Mouse (Mus musculus): Measurements from ENCODE around the gene Gnat1. TPM values are rescaled to one million over a fixed set of nuclear protein-coding genes. Genes with fewer than 3 reads are reported as not detected.

The Gnat1 gene
- polyA plus RNA-seq (2015; fragmentation: Nextera tagmentation; extraction: Ambion mirVana) = 2.8 TPM in 2 replicates

DNA sequence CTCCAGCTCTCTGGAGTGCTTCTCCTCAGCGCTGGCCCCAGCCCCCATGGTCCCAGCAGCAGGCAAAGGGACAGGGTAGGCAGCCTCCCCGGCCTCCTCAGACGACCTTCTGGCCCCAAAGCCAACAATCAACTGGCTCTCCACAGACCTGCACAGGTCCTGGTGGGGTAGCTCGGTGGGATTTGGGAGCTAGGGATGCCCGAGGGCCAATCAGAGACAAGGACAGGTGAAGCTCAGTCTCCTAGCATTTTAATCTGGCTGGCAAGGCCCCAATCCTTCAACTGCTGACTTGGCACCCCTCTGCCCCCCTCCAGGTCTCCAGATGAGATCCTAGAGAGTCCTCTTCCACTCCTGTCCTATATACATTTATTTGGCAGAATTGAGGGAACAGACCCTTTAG is at the start of gene Gnat1:
Gnat1 (minus strand) TSS at position 212 of the 400 bp plus-strand sequence.
- 46% methylated on average over 5 of the region's 5 CpGs for WGBS

DNA sequence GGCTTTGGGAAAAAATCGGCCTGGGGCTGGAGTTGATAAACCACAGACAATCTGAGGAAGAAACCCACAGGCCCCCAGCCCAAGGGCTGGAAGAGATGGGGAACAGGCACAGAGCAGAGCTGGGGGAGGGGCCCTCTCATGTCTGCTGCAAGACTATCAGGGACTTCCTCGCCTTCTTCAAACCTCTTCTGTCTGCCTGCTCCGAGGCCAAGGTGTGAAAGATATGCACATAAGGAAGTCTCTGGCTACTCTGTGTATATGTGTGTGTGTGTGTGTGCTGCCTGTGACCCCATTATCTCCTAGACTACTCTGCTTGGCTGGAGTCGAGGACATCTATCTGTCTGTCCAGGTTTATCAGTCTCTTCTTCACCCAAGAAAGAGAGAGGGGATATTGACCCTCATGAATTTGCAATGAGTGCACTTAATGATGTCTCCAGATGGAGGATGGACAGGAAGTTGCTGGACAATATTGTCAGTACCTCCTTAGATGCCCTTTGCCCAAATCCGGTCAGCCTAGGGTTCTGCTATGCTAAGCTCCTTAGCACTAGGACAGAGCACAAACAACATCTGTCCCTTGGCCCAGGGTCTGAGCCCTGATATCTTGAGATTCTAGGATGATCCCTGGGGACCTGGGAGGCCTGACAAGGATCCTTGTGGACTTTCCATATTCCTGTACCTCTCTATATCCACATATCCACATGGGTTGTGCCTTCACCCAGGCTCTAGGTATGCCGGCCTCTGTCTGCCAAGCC is 49.6 kb upstream of the Gnat1 start:
- Histone ChIP-seq H3K27ac (no peak overlapping the region), H3K9me3 (no peaks in the 10 kb centered on the region), H3K9ac (no peak overlapping the region), H3K36me3 (no peaks in the 10 kb centered on the region), H3K4me1 (peaks cover 58% of the 10 kb centered on the region), H3K4me3 (no peak overlapping the region), H3K27me3 (no peaks in the 10 kb centered on the region), H3K4me2 (no peak overlapping the region)
- no peak for ATAC-seq (ENCODE audit: insufficient number of reproducible peaks, low FRiP score, low TSS enrichment, low read depth)
- WGBS = 63% methylated on average over 6 of the region's 6 CpGs

More for the DNA sequence above, at the start of gene Gnat1:
- Histone ChIP-seq H3K36me3 (peaks cover 29% of the 10 kb centered on the region), H3K27ac (no peak within 1 kb of the TSS), H3K9ac (no peak within 1 kb of the TSS), H3K4me3 (no peak within 1 kb of the TSS), H3K27me3 (peaks cover 30% of the 10 kb centered on the region), H3K9me3 (no peaks in the 10 kb centered on the region), H3K4me2 (no peak within 1 kb of the TSS), H3K4me1 (peaks cover 22% of the 10 kb centered on the region)
- ATAC-seq (ENCODE audit: insufficient number of reproducible peaks, low FRiP score, low TSS enrichment, low read depth) = no peak

DNA sequence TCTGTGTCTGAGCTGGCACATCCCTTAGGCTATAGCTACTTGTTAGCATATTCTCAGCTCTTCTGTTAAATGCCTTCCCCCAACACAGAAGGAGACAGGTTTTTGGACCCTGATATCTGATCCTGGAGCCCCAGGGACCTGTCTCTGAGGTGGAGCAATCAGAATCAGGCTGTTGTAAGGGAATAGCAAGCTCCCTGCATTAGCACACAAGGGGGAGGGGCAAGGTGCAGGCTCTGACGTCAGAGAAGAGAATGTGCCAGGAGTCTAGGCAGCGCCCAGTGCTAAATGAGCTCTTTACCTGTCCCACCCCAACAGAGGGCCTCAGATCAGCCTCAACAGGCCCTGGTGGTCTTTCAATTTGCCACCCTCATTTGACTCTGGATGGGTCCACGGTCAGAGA is 47.5 kb upstream of the Gnat1 start:
- H3K27me3 ChIP-seq = no peaks in the 10 kb centered on the region
- 28% methylated on average over 3 of the region's 3 CpGs for WGBS
- H3K36me3 ChIP-seq = no peaks in the 10 kb centered on the region
- H3K9ac ChIP-seq = no peak overlapping the region
- ATAC-seq (ENCODE audit: insufficient number of reproducible peaks, low FRiP score, low TSS enrichment, low read depth) = no peak
- H3K4me3 ChIP-seq = no peak overlapping the region
- no peak overlapping the region for H3K4me2 ChIP-seq
- H3K9me3 ChIP-seq = no peaks in the 10 kb centered on the region
- H3K4me1 ChIP-seq = peaks cover 76% of the 10 kb centered on the region
- H3K27ac ChIP-seq = peak overlapping the region; percentile 17

DNA sequence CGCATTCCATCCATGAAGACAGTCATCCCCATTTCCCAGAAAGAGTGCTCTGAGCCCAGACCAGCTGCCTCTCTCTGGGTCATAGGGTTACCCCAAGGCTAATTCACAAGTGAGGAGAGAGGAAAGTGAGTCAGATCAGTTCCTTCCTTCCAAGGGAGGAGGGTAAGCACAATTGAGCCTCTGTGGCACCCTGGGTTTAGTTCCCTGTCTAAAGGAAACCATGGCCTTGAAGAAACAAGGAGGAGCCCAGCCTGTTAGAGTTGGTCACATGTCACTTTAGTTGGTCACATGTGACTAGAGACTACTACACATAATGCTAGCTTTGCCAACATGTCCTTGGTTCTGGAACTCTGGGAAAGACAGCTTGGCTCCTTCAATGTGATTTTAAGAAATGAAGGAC is 45.3 kb upstream of the Gnat1 start:
- Histone ChIP-seq H3K4me2 (no peak overlapping the region), H3K9me3 (no peaks in the 10 kb centered on the region), H3K27ac (peak overlapping the region; percentile 75), H3K36me3 (no peaks in the 10 kb centered on the region), H3K4me3 (no peak overlapping the region), H3K27me3 (no peaks in the 10 kb centered on the region), H3K4me1 (peaks cover 79% of the 10 kb centered on the region), H3K9ac (no peak overlapping the region)
- WGBS = 82% methylated on average over 1 of the region's 1 CpGs
- ATAC-seq (ENCODE audit: insufficient number of reproducible peaks, low FRiP score, low TSS enrichment, low read depth) = no peak

DNA sequence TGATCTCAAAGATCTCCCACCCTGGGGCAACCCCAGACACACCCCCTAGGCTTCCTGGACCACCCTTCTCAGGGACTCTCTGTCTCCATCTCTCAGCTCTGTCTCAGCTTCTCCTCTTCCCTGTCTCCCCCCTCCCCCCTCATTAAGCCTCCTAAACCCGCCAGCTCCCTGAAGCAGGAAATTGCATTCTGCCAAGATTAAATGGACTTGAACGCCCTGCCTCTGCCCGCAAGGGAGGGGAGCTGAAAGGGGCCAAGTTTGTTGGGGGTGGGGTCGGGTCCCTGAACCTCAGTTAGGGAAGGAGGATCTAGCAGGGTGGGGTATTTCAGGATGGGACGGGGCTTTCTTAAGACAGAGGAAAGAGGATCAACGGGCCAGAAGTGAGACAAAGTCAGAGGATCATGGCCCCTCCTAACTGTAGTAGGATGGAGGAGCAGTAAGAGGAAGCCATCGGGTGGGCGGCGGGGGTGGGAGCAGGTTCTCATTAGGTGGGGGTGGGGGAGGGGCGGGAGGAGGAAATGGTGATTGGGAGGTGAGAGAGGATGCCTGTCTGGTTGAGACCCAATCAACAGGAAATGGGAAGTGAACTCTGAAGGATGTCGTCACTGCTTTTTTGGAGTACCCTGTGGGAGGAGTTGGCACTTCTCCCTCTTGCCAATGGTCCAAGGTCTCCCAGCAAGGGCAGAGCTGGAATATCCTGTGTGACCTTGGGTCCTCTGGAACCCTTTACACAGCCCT is 44.5 kb upstream of the Gnat1 start:
- ATAC-seq (ENCODE audit: insufficient number of reproducible peaks, low FRiP score, low TSS enrichment, low read depth) = peak; percentile 38; the same call in 1 of the 2 replicates
- Histone ChIP-seq H3K9ac (no peak overlapping the region), H3K27ac (peak overlapping the region; percentile 75), H3K9me3 (no peaks in the 10 kb centered on the region), H3K36me3 (no peaks in the 10 kb centered on the region), H3K4me3 (peak overlapping the region; percentile 7; the same call in 1 of the 2 replicates), H3K27me3 (no peaks in the 10 kb centered on the region), H3K4me2 (peak overlapping the region; percentile 37), H3K4me1 (peaks cover 73% of the 10 kb centered on the region)
- 4% methylated on average over 11 of the region's 11 CpGs for WGBS

DNA sequence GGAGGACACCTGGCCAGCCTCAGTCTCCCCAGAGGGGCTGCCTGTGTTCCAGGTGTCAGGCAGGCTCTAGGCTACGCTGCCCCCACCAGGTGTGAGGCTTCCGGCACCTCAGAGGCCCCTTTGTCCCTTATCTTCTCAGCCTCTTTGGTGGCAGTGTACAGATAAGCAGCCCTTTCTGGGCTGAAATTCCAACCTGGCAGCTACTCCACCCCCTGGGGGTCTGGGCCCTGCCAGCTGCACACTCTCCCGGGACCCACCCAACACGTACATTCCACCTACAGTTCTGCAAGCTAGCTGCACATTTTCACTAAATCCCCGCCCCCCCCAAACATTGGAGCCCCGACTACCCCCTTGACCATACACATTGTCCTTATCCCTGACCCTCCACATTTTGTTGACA is 43.8 kb upstream of the Gnat1 start:
- peak overlapping the region; percentile 37 for H3K4me2 ChIP-seq
- H3K9me3 ChIP-seq = no peaks in the 10 kb centered on the region

DNA sequence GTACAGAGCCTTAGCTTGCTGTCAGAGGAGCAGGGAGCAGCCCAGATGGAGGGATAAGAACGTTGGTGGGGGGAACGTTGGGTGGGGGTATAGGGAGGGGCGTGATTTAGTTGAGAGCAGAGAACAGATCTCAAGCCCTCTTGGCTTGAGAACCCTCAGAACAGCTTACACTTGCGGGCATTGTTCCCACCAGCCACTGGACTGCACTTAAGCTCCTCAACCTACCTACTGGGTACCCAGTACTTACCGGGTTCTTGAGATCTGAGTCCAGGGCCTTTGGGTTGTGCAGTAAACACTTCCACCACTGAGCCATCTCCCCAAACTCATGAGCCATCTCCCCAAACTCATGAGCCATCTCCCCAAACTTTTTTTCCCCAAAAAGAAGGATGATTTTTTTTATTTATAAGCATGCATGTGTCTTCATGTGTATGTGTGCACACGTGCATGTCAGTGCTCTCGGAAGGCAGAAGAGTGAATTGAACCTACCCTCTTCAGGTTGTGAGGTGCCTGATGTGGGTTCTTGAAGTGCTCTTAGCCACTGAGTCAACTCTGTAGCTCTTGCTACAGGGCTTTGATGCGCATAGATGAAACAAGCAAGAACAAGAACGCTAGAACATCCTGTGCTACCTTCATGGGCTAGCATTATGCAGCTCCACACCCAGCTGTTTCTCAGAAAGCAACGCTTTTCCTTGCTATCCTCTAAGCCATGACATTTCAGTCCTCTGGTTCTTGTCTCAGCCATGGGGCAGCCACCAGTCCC is 39.4 kb upstream of the Gnat1 start:
- Histone ChIP-seq H3K4me1 (peaks cover 87% of the 10 kb centered on the region), H3K36me3 (no peaks in the 10 kb centered on the region), H3K4me2 (no peak overlapping the region), H3K27ac (peak overlapping the region; percentile 68), H3K27me3 (no peaks in the 10 kb centered on the region), H3K9me3 (no peaks in the 10 kb centered on the region), H3K9ac (no peak overlapping the region), H3K4me3 (no peak overlapping the region)
- 78% methylated on average over 10 of the region's 10 CpGs for WGBS
- ATAC-seq (ENCODE audit: insufficient number of reproducible peaks, low FRiP score, low TSS enrichment, low read depth) = no peak

More for the DNA sequence above, 43.8 kb upstream of the Gnat1 start:
- ATAC-seq (ENCODE audit: insufficient number of reproducible peaks, low FRiP score, low TSS enrichment, low read depth) = no peak
- 18% methylated on average over 6 of the region's 6 CpGs for WGBS
- Histone ChIP-seq H3K4me3 (no peak overlapping the region), H3K4me1 (peaks cover 73% of the 10 kb centered on the region), H3K9ac (no peak overlapping the region), H3K27ac (peak overlapping the region; percentile 75), H3K27me3 (no peaks in the 10 kb centered on the region), H3K36me3 (no peaks in the 10 kb centered on the region)

DNA sequence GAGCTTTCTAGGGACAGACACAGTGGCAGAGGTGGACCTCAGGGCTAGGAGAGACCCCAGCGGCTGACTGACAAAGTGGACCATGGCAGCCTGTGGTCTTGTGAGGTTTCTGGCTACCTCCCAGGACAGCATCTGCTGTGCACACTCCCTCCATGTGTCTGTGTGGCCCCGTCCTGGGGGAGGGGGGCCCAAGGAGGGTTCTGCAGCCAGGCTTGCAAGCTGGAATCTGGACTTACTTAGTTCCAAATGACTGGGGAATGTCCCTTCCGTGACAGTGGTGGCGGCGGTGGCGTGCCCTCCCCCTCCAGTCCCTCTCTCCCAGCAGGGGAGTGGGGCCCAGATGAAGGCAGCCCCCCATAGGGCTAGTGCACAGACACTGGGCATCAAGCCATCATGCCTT is 37.4 kb upstream of the Gnat1 start:
- H3K4me3 ChIP-seq = no peak overlapping the region

DNA sequence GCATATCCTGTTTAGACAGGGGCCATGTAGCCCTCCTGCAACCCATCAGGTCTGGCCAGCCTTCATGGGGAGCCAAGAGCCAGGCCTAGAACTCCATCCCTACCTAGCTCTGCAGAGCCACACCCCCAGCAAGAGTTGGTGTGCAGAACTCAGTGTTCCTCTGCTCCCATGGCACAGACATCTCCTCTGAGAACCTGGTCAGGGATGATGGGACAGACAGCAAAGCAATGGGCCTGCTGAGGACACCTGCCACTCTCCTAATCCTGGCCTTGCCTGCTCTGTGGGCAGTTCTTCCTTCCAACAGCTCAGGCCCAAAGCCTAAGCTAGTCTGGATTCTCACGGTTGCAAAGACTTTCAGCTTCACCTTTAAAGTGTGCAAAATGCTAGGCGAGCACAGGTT is 36.1 kb upstream of the Gnat1 start:
- WGBS = 88% methylated on average over 2 of the region's 2 CpGs
- Histone ChIP-seq H3K9ac (no peak overlapping the region), H3K4me1 (peaks cover 65% of the 10 kb centered on the region)

More for the DNA sequence above, 37.4 kb upstream of the Gnat1 start:
- peak; percentile 46; the same call in 1 of the 2 replicates for ATAC-seq (ENCODE audit: insufficient number of reproducible peaks, low FRiP score, low TSS enrichment, low read depth)
- WGBS = 29% methylated on average over 6 of the region's 6 CpGs
- Histone ChIP-seq H3K4me1 (peaks cover 76% of the 10 kb centered on the region), H3K4me2 (no peak overlapping the region), H3K27ac (peak overlapping the region; percentile 91), H3K27me3 (no peaks in the 10 kb centered on the region), H3K36me3 (no peaks in the 10 kb centered on the region), H3K9ac (no peak overlapping the region), H3K9me3 (no peaks in the 10 kb centered on the region)

DNA sequence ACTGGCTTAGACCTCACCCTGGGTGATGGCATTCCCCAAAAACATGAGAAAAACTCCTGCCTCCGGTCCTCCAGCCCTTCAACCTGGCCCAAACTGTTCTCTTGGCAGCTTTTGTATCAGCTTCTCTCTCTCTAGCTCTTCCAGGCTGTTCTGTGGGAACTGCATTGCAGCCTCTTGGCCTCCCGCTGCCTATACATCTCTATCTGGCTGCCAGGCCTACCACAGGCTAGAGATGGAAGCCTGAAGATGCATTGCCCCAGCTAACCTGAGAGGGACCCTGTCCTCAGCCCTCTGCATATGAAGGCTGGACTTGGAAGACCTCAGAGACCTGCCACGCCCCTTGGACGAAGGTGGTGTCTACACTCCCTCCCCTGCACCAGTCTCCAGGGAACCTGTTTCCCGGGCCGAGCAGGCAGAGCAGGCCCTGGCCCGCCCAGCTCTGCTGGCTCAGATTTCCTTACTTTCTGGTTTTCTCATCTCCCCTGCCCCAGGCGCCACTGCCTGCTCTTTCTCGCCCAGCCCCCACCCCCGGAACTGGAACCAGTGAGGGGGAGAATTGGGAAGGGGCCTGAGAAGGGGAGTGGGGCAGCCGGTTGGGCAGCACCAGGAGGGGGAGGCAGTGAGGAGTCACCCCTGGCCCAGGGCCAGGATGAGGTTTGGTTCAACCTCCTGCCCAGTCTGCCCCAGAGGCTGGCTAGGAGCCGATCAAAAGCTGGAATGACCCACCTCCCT is 34.9 kb upstream of the Gnat1 start:
- H3K27me3 ChIP-seq = peaks cover 2% of the 10 kb centered on the region; the same call in 1 of the 2 replicates
- H3K9me3 ChIP-seq = no peaks in the 10 kb centered on the region
- peak; percentile 35 for ATAC-seq (ENCODE audit: insufficient number of reproducible peaks, low FRiP score, low TSS enrichment, low read depth)
- H3K27ac ChIP-seq = peak overlapping the region; percentile 91
- no peaks in the 10 kb centered on the region for H3K36me3 ChIP-seq
- WGBS = 7% methylated on average over 12 of the region's 12 CpGs
- H3K4me2 ChIP-seq = peak overlapping the region; percentile 31
- no peak overlapping the region for H3K4me3 ChIP-seq
- no peak overlapping the region for H3K9ac ChIP-seq
- peaks cover 69% of the 10 kb centered on the region for H3K4me1 ChIP-seq

More for the DNA sequence above, 36.1 kb upstream of the Gnat1 start:
- Histone ChIP-seq H3K36me3 (no peaks in the 10 kb centered on the region), H3K4me2 (no peak overlapping the region), H3K27me3 (no peaks in the 10 kb centered on the region), H3K9me3 (no peaks in the 10 kb centered on the region), H3K27ac (peak overlapping the region; percentile 91), H3K4me3 (no peak overlapping the region)
- ATAC-seq (ENCODE audit: insufficient number of reproducible peaks, low FRiP score, low TSS enrichment, low read depth) = no peak
